Mouse (Mus musculus) CH12.LX (cell line): ENCODE data around the gene Frmd8. TPM values are rescaled to one million over a fixed set of nuclear protein-coding genes. Genes with fewer than 3 reads are reported as not detected.
A peak's percentile ranks its signal among the peaks of the same experiment; 100 is the strongest.

ENCODE experiments used
- DNase-seq: peaks from one replicate; pipeline ENCODE4 v3.0.0-alpha.2; 2013; ENCODE audit errors: extremely low read depth
- H3K27ac ChIP-seq: 2 replicates; pipeline ENCODE4 v1.5.1; 2012; ENCODE audit warnings: low read depth, mild to moderate bottlenecking, control low read depth, moderate library complexity; ENCODE audit not compliant: insufficient read depth
- H3K27me3 ChIP-seq: replicated peaks from 2 replicates; pipeline ENCODE3; 2012; ENCODE audit warnings: inconsistent platforms
- H3K36me3 ChIP-seq, 2 experiments: replicated peaks in 1 of 2; 2 replicates each; pipeline versions ENCODE3 to v1.6.1; 2012; ENCODE audit warnings: inconsistent platforms in 1 of 2, low read length in 1 of 2, mild to moderate bottlenecking in 1 of 2, mixed read lengths in 1 of 2, moderate library complexity in 1 of 2; ENCODE audit not compliant: control insufficient read depth in 1 of 2, insufficient read depth in 1 of 2
- H3K4me1 ChIP-seq, 2 experiments: 2 replicates each; pipeline ENCODE4 v1.6.1; 2012; ENCODE audit warnings: inconsistent platforms in 1 of 2, moderate library complexity in 1 of 2; ENCODE audit not compliant: insufficient read depth in 2 of 2, control insufficient read depth in 1 of 2
- H3K4me2 ChIP-seq: 2 replicates; pipeline ENCODE4 v1.6.1; 2012; ENCODE audit warnings: low read depth, mild to moderate bottlenecking, control low read depth; ENCODE audit not compliant: poor library complexity, insufficient read depth, severe bottlenecking
- H3K4me3 ChIP-seq, 3 experiments: fragments of 150-350 bp in 1 of 3; sonication (generic) in 1 of 3; replicated peaks in 1 of 3; 2 replicates each; pipeline versions ENCODE3 to v1.5.1; 2011 to 2012; ENCODE audit warnings: low read depth in 2 of 3, low read length in 2 of 3, mild to moderate bottlenecking in 2 of 3, moderate library complexity in 2 of 3, control low read depth in 1 of 3, improper control_type of control experiment in 1 of 3, inconsistent platforms in 1 of 3, mixed read lengths in 1 of 3; ENCODE audit not compliant: poor library complexity in 1 of 3
- H3K79me2 ChIP-seq: replicated peaks from 2 replicates; pipeline ENCODE4 v1.6.1; 2012; ENCODE audit warnings: mild to moderate bottlenecking, moderate library complexity; ENCODE audit not compliant: control insufficient read depth, poor library complexity, insufficient read depth, severe bottlenecking; ENCODE audit errors: extremely low read depth
- H3K9ac ChIP-seq: 2 replicates; pipeline ENCODE4 v1.6.1; 2012; ENCODE audit warnings: low read depth, mild to moderate bottlenecking, control low read depth, moderate library complexity; ENCODE audit not compliant: insufficient read depth
- H3K9me3 ChIP-seq: replicated peaks from 2 replicates; pipeline ENCODE3; 2012; ENCODE audit warnings: low read length, inconsistent platforms, mixed read lengths
- JUN ChIP-seq: IDR thresholded peaks from 2 replicates; pipeline ENCODE4 v1.6.1; 2011; ENCODE audit warnings: low read depth, mild to moderate bottlenecking, low read length, improper control_type of control experiment, moderate library complexity; ENCODE audit not compliant: insufficient read depth
- MAFK ChIP-seq: IDR thresholded peaks from 2 replicates; pipeline ENCODE4 v1.6.1; 2011; ENCODE audit warnings: low read length, improper control_type of control experiment; ENCODE audit not compliant: insufficient replicate concordance
- MAZ ChIP-seq: IDR thresholded peaks from 2 replicates; pipeline ENCODE4 v1.6.1; 2012; ENCODE audit warnings: low read depth, mild to moderate bottlenecking, inconsistent platforms, low read length, improper control_type of control experiment, moderate library complexity
- PAX5 ChIP-seq: IDR thresholded peaks from 2 replicates; pipeline ENCODE4 v1.6.1; 2012; ENCODE audit warnings: low read length, inconsistent platforms, mixed read lengths
- POLR2A ChIP-seq: IDR thresholded peaks from 2 replicates; pipeline ENCODE4 v1.6.1; 2011; ENCODE audit warnings: low read depth, mild to moderate bottlenecking, improper control_type of control experiment, low read length
- RCOR1 ChIP-seq: conservative IDR thresholded peaks from 2 replicates; pipeline ENCODE4 v1.6.1; 2012; ENCODE audit warnings: low read depth, mild to moderate bottlenecking, inconsistent platforms, low read length, improper control_type of control experiment
- TBP ChIP-seq: conservative IDR thresholded peaks from 2 replicates; pipeline ENCODE4 v1.6.1; 2011; ENCODE audit warnings: low read depth, low read length, improper control_type of control experiment
- dilution Hi-C: fragments of 300-500 bp; cut with MboI; formaldehyde crosslinking; loops from 2 replicates; pipeline ENCODE4 v1.14.3; 2020; ENCODE audit warnings: low sequenced_read_pairs; ENCODE audit not compliant: extremely low pct_unique_long_range_greater_than_20kb, extremely low pct_ligation_motif_present
- in situ Hi-C: fragments of 300-500 bp; cut with MboI; formaldehyde crosslinking; loops from 3 replicates; pipeline ENCODE4 v1.14.3; 2019; ENCODE audit warnings: low sequenced_read_pairs, low pct_ligation_motif_present, low pct_unique_long_range_greater_than_20kb, mixed read lengths
- polyA plus RNA-seq: library from polyadenylated mRNA; unstranded; fragments of >175 nt; gene quantifications from 2 replicates; pipeline ENCODE4 v1.2.1, GENCODE M21; 2012; ENCODE audit warnings: low read depth; ENCODE audit not compliant: insufficient read length
- total RNA-seq, 2 experiments: library from RNA; depleted of rRNA; stranded (reverse); fragments of 300-350 nt in 1 of 2; fragments of >200 nt in 1 of 2; gene quantifications; 2 replicates each; pipeline ENCODE4 v1.2.3; 2012 to 2014

Gene Frmd8
- total and polyA plus RNA-seq, 3 experiments = 13.5 to 30.7 (median 25.2) TPM

DNA sequence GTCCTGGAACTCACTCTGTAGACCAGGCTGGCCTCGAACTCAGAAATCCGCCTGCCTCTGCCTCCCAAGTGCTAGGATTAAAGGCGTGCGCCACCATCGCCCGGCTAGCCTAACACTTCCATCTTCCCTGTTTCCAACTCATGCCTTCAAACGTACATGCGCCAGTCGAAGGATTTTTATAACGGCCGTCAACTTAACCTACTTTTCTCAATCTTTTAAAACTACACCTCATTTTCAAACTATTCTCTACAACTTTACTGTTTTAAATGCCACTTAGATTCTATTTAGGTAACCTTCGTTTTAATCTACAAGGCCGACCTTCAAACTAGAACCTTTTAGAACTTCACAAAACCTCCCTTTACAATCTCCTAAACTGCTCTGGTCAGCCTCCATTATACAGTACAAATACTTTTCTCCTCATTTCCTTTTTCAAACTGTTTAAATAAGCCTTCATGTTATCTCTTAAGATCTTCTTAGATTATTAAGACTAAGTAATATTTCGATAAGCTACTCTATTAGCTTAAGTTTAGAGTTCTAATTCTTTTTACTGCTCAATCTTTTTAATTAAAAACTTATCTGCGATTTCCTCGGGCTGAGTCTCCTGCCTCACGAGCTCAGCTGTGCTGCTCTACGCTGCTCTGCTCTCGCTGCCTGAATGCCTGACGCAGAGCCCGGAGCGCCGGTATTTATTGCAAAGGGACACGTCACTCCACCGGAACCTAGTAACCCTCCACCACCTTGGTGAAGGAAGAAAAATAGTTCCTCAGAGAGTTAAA lies 72.9 kb downstream of the Frmd8 start:
- H3K4me1 ChIP-seq = peaks cover 11 to 22% of the 10 kb centered on the region in 2 experiments; a peak in 3 of 4 replicates
- H3K27ac ChIP-seq = peak overlapping the region; percentile 91; the same call in 1 of the 2 replicates
- peak overlapping the region; percentile 53; the same call in 1 of the 2 replicates for H3K4me2 ChIP-seq
- peak overlapping the region; percentile 60 to 98 (median 79) for H3K4me3 ChIP-seq
- DNase-seq = peak; percentile 87
- in situ Hi-C loops (no loop called here), dilution Hi-C loops (no loop called here)
- peak overlapping the region; percentile 99 for H3K9ac ChIP-seq
- TF ChIP-seq RCOR1 = no peak
- TF ChIP-seq POLR2A = peak; percentile 99
- TF ChIP-seq TBP = peak; percentile 99
- TF ChIP-seq PAX5 = no peak
- TF ChIP-seq MAFK = no peak
- peaks cover 46% of the 10 kb centered on the region for H3K79me2 ChIP-seq
- H3K27me3 ChIP-seq = no peaks in the 10 kb centered on the region
- H3K36me3 ChIP-seq = peaks cover 25 to 40% of the 10 kb centered on the region in 2 experiments
- H3K9me3 ChIP-seq = no peaks in the 10 kb centered on the region

DNA sequence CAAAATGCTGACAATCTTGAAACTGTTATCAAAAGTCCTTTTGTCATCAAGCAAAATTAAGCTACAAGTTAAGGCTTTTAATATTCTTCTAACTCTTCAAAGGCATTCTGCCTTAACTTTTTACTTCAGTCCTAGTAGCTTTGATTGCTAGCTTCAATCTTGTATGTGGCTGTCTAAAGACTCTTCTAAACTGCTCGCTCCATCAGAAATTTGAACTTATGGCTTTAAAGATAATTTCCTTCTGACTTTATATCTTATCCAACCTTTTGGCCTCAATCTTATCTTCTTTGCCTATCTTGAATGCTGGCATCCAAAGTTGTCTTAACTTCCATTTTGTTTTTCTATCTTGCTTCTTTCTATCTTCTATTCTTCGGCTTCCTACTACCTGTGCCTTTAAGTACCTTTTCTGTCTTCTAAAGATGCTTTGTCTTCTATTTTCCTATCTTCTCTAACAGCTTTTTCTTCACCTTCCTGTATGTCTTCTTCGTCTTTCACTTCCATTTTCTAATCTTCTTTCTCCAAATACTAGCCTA lies 73.6 kb downstream of the Frmd8 start:
- TF ChIP-seq RCOR1 = no peak
- peak; percentile 47; the same call in 1 of the 2 replicates for TF ChIP-seq POLR2A
- TF ChIP-seq TBP = 0 out of 2 replicates have a peak, but pooled peaks have one; percentile 14
- TF ChIP-seq JUN = no peak
- peaks cover 8 to 20% of the 10 kb centered on the region in 2 experiments; a peak in 3 of 4 replicates for H3K4me1 ChIP-seq
- H3K27me3 ChIP-seq = no peaks in the 10 kb centered on the region
- in situ Hi-C loops = no loop called here
- H3K4me2 ChIP-seq = peak overlapping the region; percentile 27; the same call in 1 of the 2 replicates
- H3K79me2 ChIP-seq = peaks cover 53% of the 10 kb centered on the region
- peak overlapping the region; percentile 99 for H3K9ac ChIP-seq
- H3K27ac ChIP-seq = peak overlapping the region; percentile 33; the same call in 1 of the 2 replicates
- no peaks in the 10 kb centered on the region for H3K9me3 ChIP-seq
- no peak for DNase-seq
- H3K36me3 ChIP-seq = peaks cover 32 to 47% of the 10 kb centered on the region in 2 experiments
- dilution Hi-C loops = no loop called here
- peak overlapping the region; percentile 60 to 98 (median 79) for H3K4me3 ChIP-seq

GRCm38 (mm10) chr19:5800632-5801431 lies 74.2 kb downstream of the Frmd8 start:
- no peak for TF ChIP-seq MAZ
- TF ChIP-seq POLR2A = peak; percentile 88; the same call in 1 of the 2 replicates
- TF ChIP-seq MAFK = no peak
- TF ChIP-seq JUN = no peak
- Histone ChIP-seq H3K27ac (peak overlapping the region; percentile 33), H3K4me2 (peak overlapping the region; percentile 30), H3K4me1 (peaks cover 3 to 21% of the 10 kb centered on the region in 2 experiments; a peak in 3 of 4 replicates), H3K36me3 (peaks cover 38 to 54% of the 10 kb centered on the region in 2 experiments), H3K4me3 (peak overlapping the region; percentile 60 to 98 (median 79)), H3K79me2 (peaks cover 60% of the 10 kb centered on the region), H3K9ac (peak overlapping the region; percentile 99), H3K9me3 (no peaks in the 10 kb centered on the region), H3K27me3 (no peaks in the 10 kb centered on the region)
- in situ Hi-C loops (no loop called here), dilution Hi-C loops (no loop called here)
- DNase-seq = no peak
